Mouse (Mus musculus) frontal cortex, postnatal 14 days (tissue): Measurements from ENCODE around the gene Epm2aip1.

Source experiments
- DNase-seq, 2 experiments: peaks; one replicate each; pipeline ENCODE4 v3.0.0; 2022; ENCODE audit warnings: low spot score in 2 of 2

Epm2aip1 gene

DNA sequence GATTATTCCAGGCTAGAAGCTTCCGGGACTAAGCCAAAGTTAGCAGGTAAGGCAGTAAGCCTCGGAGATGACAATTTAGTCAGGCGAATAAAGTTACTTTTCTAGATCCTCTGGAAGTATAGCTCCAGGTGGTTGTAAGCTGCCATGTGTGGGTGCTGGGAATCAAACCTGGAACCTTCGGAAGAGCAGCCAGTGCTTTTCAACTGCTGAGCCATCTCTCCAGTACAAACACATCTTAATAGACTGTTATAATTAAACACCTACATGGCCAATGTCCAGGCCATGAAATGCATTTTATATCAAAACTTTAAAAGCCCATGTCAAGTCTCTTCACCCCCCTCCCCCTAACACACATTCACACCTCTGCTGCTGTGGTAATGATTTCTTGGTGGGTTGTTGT is 16.2 kb downstream of the Epm2aip1 start:
- DNase-seq, result no peak

GRCm38 (mm10) chr9:111289294-111289831 is 17.6 kb downstream of the Epm2aip1 start:
- no peak for DNase-seq

DNA sequence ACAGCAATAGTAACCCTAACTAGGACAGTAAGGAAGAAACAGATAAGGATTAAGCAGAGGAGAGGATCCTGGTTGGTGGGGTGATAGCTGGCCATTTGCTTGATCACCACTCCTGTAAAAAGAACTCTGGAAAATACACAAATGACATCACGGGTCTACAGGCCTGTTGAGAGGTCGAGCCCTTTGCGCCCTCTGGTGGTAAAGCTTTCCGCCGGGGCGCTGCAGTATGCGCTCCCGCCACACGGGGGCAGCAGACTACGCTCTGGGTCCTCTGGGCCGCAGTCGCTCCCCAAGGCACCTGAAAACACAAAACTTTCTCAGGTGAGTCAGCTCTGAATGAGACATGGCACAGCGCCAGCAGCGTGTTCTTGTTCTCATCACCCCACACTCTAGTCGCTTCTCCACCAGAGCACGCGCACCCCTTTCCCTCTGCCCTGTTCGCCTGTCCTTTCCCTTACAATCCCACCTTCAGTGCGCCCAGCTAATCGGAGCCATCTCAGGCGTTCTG is 18.2 kb downstream of the Epm2aip1 start:
- DNase-seq, result peak; percentile 82 to 89

DNA sequence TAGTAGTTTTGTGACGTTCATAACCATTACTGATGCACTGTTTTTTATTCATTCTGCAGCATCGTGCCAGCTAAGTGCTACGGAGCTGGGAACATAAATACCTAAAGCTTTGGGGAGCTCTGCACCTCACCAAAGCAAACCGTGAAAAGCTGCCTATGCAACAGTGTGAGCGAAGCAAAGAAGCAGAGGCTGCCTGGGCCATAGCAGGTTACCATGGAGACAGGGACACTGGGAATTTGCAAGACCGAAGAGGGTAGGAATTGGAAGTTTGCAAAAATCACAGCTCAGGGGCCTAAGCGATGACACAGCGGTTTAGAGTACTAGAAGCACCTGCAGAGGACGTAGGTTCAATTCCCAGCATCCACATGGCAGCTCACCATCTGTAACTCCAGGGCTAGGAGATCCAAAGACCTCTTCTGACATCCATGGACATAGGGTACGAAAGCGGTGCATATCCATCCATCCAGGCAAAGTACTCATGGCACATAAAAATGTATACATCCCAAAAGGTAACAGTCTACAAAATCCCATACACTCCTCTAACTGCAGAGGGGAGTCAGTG is 18.9 kb downstream of the Epm2aip1 start:
- no peak for DNase-seq

- DNase-seq, result no peak
These were observed 21.5 kb downstream of the Epm2aip1 start for GRCm38 (mm10) chr9:111293234-111293633.

DNA sequence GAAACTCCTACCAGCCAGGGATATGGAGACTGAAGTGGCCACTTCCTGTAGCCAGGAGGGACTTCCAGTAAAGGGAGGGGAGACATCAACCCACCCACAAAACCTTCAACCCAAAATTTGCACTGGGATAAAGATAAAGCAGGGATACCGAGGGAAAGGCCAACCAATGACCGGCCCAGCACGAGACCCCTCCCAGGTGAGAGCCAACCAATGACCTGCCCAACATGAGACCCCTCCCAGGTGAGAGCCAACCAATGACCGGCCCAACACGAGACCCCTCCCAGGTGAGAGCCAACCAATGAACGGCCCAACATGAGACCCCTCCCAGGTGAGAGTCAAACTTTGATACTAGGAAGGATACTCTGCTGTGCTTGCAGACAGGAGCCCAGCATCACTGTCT is 23.2 kb downstream of the Epm2aip1 start:
- no peak for DNase-seq

- DNase-seq, result no peak
These were observed 23.6 kb downstream of the Epm2aip1 start for GRCm38 (mm10) chr9:111295323-111295722.

DNA sequence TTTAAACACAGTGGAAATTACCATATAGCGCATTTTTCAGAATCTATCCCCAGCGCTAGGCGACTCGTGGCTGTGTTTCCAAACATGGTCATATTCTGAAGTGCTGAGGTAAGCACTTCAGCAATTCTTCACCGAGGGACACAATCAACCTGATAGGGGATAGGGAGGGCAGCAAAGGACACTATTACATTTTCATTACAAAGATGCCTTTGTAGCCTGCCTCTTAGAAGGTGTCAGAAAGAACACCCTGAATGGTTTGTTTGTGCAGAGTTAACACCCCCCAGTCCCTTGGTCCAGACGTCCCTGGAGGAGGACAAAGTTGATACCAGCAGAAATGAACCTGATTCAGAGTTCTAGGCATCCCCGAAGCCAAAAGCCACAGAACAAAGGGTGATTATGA is 24.7 kb downstream of the Epm2aip1 start:
- no peak for DNase-seq

DNA sequence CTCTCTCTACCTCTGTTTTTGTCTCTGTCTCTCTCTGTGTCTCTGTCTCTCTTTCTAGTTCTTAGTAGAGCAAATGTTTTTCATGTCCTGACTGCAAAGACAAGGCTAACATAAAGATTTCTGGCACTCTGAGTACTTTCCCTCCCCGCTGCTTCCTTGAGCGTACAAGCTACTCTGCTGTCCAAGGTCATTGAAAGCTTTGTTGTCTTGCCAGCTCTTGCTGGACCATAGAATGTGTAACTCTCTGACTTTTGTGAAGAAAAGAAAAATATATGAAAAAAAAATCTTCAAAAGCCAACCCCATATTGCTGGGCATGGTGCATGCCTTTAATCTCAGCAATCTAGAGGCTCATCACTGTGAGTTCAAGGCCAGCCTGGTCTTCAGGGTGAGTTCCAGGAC is 26.9 kb downstream of the Epm2aip1 start:
- no peak for DNase-seq

DNA sequence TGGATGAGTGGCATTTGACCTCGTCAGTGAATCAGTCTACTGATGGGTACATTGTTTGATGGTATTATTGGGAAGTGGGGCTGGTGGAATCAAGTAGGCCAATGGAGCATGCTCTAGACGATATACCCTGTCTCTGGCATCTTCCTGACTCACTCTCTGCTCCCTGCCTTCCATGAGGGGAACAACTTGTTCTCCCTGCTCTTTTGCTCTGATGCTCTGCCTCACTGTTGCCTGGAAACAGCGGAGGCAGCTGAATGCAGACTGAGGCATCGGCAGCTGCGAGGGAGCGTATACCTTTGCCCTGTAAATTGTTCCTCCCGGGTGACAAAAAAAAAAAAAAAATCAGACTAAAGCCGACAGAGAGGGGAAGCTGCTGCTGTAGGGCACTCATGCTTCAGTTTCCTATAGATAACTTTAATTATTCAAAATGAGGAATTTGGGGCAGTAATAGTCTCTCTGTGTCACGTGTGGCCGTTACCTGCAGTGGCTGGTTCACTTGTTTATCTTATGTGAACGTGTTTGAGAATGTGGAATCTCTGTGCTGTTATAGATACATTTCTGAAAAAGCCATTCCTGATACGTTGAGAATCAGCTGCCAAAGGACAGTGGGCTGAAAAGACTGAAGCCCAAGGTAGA is 30.6 kb downstream of the Epm2aip1 start:
- DNase-seq, result no peak

DNA sequence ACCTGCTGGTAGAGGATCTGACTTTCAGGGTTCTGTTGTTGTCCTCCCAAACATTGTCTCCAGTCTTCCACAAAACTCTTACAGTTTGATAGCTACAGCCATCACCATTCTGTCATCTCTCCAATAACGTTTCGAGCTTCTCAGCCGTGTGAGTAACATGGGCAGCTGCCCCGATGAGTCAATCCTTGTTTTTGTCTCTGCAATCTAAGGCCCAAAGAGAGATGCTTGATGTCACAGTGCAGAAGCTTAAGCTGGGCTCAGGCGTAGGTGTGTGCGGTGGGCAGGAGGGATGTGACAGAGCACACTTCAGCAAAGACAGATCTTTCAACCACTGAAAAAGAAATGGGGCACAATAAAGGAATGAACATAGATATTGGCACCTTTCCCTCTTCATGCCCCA is 32.3 kb downstream of the Epm2aip1 start:
- DNase-seq, result no peak

DNA sequence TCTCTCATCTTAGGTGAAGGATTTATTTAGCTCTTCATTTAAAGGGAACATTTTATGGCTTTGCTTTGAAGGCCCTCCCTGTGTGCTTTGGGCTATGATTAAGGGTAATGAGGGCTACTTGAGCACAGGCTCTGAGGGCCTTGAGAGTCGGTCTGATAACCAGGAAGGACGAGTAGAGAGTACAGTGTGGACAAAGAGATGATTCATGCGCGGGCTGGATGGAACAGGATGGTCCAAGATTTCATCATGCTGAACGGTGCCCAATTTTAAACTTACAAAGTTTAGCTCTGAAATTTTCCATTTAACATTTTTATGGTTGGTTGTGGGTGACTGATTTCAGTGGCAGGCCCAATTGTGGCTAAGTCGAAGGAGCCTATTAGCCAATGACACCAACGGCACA is 34.4 kb downstream of the Epm2aip1 start:
- no peak for DNase-seq

- DNase-seq, result peak in 1 of 2 experiments; percentile 38
These were observed 39.5 kb downstream of the Epm2aip1 start, which contains the start of gene Trank1 for GRCm38 (mm10) chr9:111311031-111311842. Gene Trank1 (plus strand): TSS chr9:111311739.

DNA sequence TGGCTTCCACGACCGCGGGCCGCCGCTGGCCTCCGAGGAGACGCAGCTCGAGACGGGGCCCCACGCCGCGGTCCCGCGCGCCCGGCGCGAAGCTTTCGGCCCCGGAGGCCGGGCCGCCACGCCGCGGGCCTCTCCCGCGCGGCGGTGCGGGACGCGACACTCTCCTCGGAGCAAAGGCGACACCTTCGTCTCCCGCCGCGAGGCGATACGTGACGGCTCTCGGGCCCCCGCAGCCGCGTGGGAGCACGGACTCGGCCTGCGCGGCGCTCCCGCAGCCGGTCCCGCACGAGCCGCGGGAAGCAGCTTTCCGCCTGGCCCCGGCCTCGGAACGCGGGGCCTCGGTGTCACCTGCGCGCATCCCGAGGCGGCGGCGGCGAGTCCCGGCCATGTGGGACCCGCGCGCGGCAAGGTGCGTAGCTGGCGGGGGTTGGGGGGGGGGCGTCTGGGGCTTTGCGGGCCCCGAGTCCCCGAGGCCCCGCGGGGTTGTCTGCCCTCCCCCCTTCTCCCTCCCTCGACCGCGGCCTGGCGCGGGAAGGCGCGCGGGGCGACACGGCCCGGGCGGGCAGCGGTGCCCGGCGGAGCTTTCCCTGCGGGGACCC is 40.2 kb downstream of the Epm2aip1 start:
- DNase-seq, result no peak

DNA sequence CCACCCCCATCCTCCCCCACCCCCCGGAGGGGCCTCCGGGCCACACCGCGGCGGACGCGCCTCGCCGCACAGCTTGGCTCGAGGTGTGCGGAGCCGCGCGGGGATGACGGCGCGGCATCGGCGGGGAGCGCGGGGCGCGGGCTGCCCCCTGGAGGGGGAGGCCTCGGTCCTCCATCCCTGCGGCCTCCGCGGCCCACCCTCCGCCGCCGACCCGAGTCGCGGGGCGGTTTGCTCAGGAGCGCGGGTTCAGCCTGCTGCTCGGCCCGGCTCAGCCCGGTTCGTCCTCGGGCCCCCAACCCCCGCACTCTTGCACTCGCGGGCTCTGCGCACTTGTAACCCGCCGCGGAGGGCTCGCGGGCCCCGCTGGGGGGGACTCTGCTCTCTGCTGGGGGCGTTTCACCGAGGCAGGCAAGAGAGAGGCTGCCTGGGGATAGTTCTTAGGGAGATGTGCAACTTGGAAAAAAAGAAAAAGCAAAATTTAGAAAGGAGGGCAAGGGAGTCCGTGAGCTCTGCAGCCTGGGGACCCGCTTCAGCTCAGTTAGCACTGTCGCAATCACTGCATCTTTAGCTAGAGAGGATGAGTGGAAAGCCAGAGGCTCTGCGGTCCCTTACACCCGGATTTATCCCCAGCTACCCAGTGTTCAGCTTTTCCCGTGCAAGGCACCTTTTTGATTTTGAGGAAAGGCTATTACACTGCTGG is 40.9 kb downstream of the Epm2aip1 start:
- DNase-seq, result no peak

DNA sequence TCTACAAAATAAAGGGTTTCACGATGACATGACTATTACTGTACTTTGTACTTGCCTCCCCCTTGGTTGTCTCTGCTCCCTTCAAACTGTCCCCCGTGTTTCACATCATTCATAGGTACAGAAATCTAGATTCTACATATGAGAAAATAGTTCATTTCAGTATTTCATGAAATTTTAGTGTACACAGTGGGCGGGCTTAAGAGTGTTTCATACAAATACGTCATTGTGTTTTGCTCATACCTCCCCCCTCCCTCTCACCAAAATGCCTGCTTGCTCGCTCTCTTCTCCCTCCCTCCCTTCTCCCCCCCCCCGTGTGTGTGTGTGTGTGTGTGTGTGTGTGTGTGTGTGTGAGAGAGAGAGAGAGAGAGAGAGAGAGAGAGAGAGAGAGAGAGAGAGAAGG is 41.6 kb downstream of the Epm2aip1 start:
- no peak for DNase-seq

DNA sequence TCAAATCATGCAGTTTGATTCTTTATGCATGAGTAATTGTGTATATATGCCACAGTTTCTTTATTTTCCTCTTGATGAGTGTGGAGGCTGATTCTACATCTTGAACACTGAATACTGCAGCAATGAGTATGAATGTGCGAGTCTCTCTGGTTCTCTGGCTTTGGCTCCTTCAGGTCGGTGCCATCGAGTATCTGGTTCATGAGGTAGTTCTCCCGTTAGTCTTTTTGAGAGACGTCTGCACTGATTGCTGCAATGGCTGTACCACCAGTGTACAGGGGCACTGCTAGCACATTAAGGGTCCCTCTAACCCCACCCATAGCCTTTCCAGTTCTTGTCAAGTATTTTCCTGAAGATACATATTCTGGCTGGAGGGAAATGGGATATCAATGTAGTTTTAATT is 42.1 kb downstream of the Epm2aip1 start:
- no peak for DNase-seq

- peak; percentile 52 to 62 for DNase-seq
These were observed 42.5 kb downstream of the Epm2aip1 start for GRCm38 (mm10) chr9:111314219-111314618.

DNA sequence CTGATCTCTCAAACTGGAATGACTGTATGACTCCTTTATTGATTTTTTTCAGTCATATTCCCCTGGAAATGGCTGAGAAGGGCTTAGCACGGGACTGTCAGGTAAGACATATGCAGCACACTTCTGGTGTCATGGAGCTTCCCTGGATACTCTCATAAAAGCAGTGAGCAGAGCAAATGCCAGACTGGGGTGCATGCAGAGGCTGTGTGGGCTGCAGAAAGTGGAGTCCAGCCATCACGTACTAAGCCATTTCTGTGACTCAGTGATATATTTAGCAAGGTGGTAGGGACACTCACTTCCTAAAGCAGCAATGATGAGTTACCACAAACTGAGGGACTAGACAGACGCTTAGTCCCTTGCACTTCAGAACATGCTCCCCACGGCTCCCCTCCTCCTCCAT is 49.2 kb downstream of the Epm2aip1 start:
- no peak for DNase-seq

DNA sequence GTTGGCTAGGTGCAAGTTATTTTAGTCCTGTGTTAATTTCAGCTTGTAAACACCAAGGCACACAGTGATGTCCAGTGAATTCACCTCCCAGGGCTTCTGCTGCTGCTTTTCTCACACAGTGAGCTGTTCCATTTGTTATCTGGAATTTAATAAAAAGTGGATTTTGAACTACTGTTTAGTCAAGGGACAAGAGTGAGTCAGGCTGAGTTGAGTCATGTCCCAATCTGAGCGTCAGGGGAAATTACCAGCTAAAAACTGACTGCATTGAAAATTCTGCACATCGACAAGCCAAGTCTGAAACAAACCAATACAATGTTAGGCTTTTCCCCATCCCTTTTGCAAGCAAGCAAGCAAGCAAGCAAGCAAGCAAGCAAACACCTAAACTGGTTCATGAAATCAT is 53.2 kb downstream of the Epm2aip1 start:
- DNase-seq, result no peak
